Mouse (Mus musculus) neural tube, embryonic 12.5 days (tissue): ENCODE results near the gene Rnase4. TPM values are rescaled to one million over a fixed set of nuclear protein-coding genes. Genes with fewer than 3 reads are reported as not detected.

Source experiments
- ATAC-seq: fragments of 200-750 bp; cut with Nextera tagmentation; 2 replicates; pipeline ENCODE4 v1.8.0; 2017; ENCODE audit warnings: low read depth, mild to moderate bottlenecking, moderate TSS enrichment, moderate library complexity; ENCODE audit not compliant: low FRiP score
- H3K27ac ChIP-seq: fragments of 300-500 bp; sonication (generic); 2 replicates; pipeline ENCODE4 v1.5.1; 2016
- H3K27me3 ChIP-seq: fragments of 300-500 bp; sonication (generic); replicated peaks from 2 replicates; pipeline ENCODE4 v1.6.1; 2016; ENCODE audit warnings: mild to moderate bottlenecking
- H3K36me3 ChIP-seq: fragments of 300-500 bp; sonication (generic); 2 replicates; pipeline ENCODE4 v1.6.1; 2016; ENCODE audit warnings: mild to moderate bottlenecking
- H3K4me1 ChIP-seq: fragments of 300-500 bp; sonication (generic); 2 replicates; pipeline ENCODE4 v1.6.1; 2016
- H3K4me2 ChIP-seq: fragments of 300-500 bp; sonication (generic); replicated peaks from 2 replicates; pipeline ENCODE4 v1.6.1; 2016; ENCODE audit warnings: mild to moderate bottlenecking
- H3K4me3 ChIP-seq: fragments of 300-500 bp; sonication (generic); 2 replicates; pipeline ENCODE4 v1.5.1; 2016
- H3K9ac ChIP-seq: fragments of 300-500 bp; sonication (generic); 2 replicates; pipeline ENCODE4 v1.6.1; 2016; ENCODE audit warnings: mild to moderate bottlenecking
- H3K9me3 ChIP-seq: fragments of 300-500 bp; sonication (generic); 2 replicates; pipeline ENCODE4 v1.6.1; 2016; ENCODE audit warnings: mild to moderate bottlenecking
- WGBS: fragments of 180-500 bp; shearing (Covaris S2); methylation state at CpG from one replicate; pipeline ENCODE4 v1.1.7; 2016; 5-methylcytosine and 5-hydroxymethylcytosine counted together
- polyA plus RNA-seq: library from polyadenylated mRNA; unstranded; fragments of >200 nt; fragmentation: Nextera tagmentation; extraction: Ambion mirVana; gene quantifications from 2 replicates; pipeline ENCODE4 v1.2.1, GENCODE M21; 2016

The Rnase4 gene
- polyA plus RNA-seq, result 11.6 and 14.5 TPM in 2 replicates

DNA sequence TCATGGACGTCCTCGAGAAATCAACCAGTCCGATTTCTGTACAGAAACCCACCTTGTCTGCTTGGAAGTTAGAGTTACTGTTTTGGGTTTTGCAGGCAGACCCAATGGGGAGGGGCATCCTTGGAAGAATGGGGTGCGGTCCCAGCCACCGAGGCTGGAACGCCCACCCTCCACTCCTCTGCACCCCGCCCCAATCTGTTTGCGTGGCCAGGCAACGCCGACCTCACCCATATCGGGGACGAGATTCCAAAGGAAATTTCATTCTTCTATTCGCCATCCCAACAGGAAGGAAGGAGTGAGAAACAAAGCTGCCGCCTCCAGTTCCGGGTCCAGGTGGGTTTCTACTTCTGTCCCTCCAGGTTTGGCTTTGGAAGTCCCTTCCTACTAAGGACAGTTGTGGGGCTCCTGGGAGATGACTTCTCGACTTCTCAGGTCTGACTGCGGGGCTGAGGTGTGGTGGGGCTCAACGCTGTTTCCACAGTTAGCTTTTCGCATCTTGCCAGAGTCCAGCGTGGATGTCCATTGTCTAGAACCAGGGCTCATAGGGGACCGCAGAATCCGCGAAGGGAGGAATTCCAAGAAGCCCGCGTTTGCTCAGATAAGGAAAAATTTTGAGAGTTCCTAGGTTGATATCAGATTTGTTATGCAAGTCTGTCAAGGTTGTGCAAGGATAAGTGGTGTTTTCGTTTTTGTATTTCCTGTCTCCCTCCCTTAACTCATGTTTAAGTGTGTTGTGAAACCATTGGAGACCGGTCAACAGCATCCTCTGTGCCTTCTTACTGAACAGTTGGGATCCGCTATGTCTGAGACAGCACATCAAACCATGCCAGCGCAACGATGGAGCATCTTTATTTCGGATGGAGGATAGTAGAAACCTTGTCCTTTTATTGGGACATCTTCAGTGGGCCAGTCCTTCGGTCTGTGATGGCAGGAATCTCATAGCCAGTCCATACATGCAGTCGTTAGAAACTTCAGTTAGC is at the start of gene Rnase4, which contains the start of gene Ang:
Gene Rnase4, plus strand, starts transcription at position 157 of the 980 bp plus-strand sequence.
Gene Ang, plus strand, starts transcription at position 230 of the 980 bp plus-strand sequence.
- Histone ChIP-seq H3K4me1 (no peaks in the 10 kb centered on the region), H3K27ac (peak within 1 kb of the TSS; percentile 54; the same call in 1 of the 2 replicates), H3K4me3 (peak within 1 kb of the TSS; percentile 60), H3K9ac (peak within 1 kb of the TSS; percentile 62), H3K9me3 (no peaks in the 10 kb centered on the region), H3K4me2 (peak within 1 kb of the TSS; percentile 72), H3K27me3 (no peaks in the 10 kb centered on the region), H3K36me3 (no peaks in the 10 kb centered on the region)
- ATAC-seq, result peak; percentile 15
- 10% methylated on average over 33 of the region's 33 CpGs for WGBS

DNA sequence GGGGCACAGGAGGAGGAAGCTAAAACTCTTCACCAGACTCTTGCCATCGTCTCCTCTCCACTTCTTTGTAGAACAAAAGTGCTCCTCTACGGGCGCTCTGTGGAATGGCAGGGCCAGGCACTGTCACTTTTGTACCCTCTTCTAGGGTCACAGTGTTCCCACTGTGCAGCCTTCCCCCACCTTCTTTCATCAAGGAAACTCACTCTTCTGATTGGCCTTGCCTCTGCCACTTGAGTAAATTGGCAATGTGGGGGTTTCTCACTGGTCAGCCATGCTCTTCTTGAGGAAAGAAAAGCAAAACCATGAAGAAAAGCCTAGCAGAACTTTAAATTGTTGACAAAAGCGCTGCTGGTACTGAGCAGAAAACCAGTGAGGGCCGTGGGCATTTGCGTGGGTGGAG is 49.1 kb upstream of the Rnase4 start, which contains the start of gene Rnase9:
Gene Rnase9, minus strand, starts transcription at position 101 of the 400 bp plus-strand sequence.
- H3K27me3 ChIP-seq, result no peaks in the 10 kb centered on the region
- no peak for ATAC-seq

DNA sequence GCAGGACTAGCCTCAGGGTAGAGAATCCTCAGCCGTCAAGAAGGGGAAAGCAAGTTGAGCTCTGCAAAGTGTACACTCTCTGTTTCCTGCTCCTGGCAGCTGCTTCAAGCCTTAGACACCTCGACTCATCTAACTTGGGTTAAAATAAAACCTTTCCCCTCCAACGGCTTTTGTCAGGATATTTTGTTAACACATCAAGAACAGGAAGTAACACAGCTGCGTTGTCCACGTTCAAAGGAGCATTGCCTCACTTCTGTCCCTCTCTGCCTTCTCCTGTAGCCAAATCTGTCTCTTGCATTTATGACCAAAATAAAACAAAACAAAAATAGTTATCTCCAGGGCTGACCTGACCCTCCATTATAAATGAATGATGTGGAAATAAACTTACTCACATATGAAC is 43.0 kb upstream of the Rnase4 start:
- no peak for ATAC-seq
- no peak overlapping the region for H3K9ac ChIP-seq
- WGBS, result 69% methylated on average over 5 of the region's 5 CpGs

More for the DNA sequence above, 49.1 kb upstream of the Rnase4 start, which contains the start of gene Rnase9:
- H3K9ac ChIP-seq, result no peak within 1 kb of the TSS
- H3K9me3 ChIP-seq, result no peaks in the 10 kb centered on the region
- H3K4me3 ChIP-seq, result no peak within 1 kb of the TSS
- no peak within 1 kb of the TSS for H3K4me2 ChIP-seq
- H3K4me1 ChIP-seq, result no peaks in the 10 kb centered on the region
- WGBS, result 76% methylated on average over 6 of the region's 6 CpGs
- no peaks in the 10 kb centered on the region for H3K36me3 ChIP-seq
- no peak within 1 kb of the TSS for H3K27ac ChIP-seq

DNA sequence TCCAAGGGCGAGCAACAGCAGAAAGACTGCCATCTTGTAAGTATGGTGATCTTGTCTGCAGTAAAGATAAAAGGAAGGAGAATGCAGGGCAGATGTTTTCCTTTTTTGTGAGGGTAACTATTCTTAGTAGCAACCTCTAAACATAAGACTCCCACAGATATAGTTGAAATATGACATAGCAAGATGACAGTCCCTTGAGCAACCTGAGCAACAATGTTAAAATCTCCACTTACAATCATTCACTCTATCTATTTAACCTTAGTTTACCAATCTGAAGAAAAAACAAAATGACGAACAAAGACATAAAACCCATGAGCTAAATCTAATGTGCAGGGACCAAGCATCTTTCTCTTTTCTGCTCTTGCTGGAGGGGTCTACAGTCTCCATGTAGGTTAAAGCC is 40.8 kb upstream of the Rnase4 start, which contains the start of gene Rnase11:
Gene Rnase11, minus strand, starts transcription at position 101 of the 400 bp plus-strand sequence.
- Histone ChIP-seq H3K27ac (no peak within 1 kb of the TSS), H3K27me3 (no peaks in the 10 kb centered on the region), H3K4me2 (no peak within 1 kb of the TSS), H3K9me3 (no peaks in the 10 kb centered on the region), H3K4me3 (no peak within 1 kb of the TSS), H3K36me3 (no peaks in the 10 kb centered on the region), H3K4me1 (no peaks in the 10 kb centered on the region), H3K9ac (no peak within 1 kb of the TSS)
- ATAC-seq, result no peak
- WGBS, result 91% methylated on average over 2 of the region's 2 CpGs

More for the DNA sequence above, 43.0 kb upstream of the Rnase4 start:
- no peaks in the 10 kb centered on the region for H3K36me3 ChIP-seq
- H3K27me3 ChIP-seq, result no peaks in the 10 kb centered on the region
- H3K4me2 ChIP-seq, result no peak overlapping the region
- H3K4me3 ChIP-seq, result no peak overlapping the region
- H3K9me3 ChIP-seq, result no peaks in the 10 kb centered on the region
- no peaks in the 10 kb centered on the region for H3K4me1 ChIP-seq
- H3K27ac ChIP-seq, result no peak overlapping the region

DNA sequence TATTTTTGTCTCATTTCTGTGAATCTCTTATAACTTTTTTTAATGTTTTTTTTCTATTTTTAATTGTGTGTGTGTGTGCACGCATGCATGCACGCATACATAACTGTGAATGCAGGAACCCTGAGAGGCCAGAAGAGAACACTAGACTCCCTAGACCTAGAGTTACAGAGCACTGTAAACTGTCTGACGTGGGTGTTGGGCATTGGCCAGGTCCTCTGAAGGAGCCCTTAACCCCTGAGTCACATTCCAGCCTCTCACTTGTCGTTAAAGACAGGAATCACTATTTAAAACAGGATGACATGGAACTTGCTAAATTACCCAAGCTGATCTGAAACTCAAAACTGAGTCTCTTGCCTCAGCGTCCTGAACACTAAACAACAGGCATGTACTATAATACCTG is 38.9 kb upstream of the Rnase4 start:
- Histone ChIP-seq H3K27ac (no peak overlapping the region), H3K36me3 (no peaks in the 10 kb centered on the region), H3K4me3 (no peak overlapping the region), H3K27me3 (no peaks in the 10 kb centered on the region), H3K4me1 (no peaks in the 10 kb centered on the region), H3K9me3 (no peaks in the 10 kb centered on the region), H3K4me2 (no peak overlapping the region), H3K9ac (no peak overlapping the region)
- no peak for ATAC-seq
- WGBS, result 68% methylated on average over 5 of the region's 5 CpGs

DNA sequence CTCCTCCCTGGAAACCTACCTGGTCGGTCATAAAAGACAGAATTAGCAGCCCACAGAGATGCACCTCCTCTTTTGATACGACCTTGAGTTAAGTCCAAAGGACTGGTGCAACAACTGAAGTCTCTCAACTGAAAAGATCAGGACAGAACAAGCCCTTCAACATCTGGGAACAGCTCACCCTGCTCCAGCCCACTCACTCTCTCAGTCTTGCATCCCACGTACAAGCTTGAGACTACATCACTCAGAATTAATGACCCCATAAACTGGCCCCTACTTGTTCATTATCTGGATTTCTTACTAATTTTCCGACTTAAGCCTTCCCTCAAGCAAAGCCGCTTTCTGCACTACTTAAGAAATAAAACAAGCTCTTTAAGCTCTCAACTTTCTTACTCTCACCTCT is 37.7 kb upstream of the Rnase4 start:
- no peaks in the 10 kb centered on the region for H3K36me3 ChIP-seq
- H3K4me3 ChIP-seq, result no peak overlapping the region
- no peak overlapping the region for H3K9ac ChIP-seq
- no peaks in the 10 kb centered on the region for H3K9me3 ChIP-seq
- H3K4me2 ChIP-seq, result no peak overlapping the region
- no peak for ATAC-seq
- no peaks in the 10 kb centered on the region for H3K27me3 ChIP-seq
- no peaks in the 10 kb centered on the region for H3K4me1 ChIP-seq
- no peak overlapping the region for H3K27ac ChIP-seq
- WGBS, result 60% methylated on average over 5 of the region's 5 CpGs

DNA sequence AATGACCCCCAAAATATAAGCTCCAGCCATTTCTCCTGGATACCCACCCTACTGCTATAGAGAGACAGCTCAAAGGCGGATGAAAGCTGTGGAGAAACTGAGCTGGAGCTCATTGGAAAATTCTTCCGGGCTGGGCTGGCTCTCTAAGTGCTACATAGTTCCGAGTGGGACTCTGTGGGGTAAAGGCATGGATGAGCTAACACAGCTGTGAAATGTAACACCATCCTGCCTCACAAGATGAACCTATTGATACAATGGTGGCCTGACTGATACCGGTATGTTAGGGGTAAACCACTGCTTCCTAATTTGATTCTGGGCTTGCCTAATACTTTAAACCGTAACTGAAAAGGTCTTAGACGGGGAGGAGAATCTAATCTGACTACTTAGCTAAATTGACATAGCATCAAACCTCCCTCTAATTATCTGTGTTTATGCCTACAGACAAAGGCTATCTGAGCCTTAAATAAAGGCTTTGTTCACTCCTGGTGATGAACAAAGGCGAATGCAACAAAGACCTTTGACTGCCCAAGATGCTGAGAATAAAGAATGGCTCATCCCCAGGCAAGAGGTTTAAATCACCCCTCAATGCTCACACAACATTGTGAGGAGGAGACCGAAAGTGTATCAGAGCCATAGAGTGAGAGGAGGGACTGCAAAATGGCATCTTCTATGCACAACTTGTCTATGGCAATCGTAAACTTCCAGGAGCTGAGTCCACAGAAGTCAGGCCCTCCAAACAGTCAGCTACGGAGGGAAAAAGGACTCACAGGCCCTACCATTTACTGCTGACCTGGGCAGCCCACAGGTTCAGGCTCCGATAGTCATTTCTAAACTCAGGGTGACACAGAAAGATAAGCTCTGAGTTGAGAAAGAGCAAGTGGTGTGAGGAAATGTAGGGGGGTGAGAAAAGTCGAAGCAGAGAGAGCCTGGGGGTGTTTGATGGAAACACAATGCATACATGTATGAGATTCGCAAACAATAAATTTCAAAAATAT is 36.3 kb upstream of the Rnase4 start:
- H3K4me1 ChIP-seq, result no peaks in the 10 kb centered on the region
- H3K4me2 ChIP-seq, result 0 out of 2 replicates have a peak overlapping the region, but pooled peaks have one; percentile 7
- H3K9me3 ChIP-seq, result no peaks in the 10 kb centered on the region
- no peak overlapping the region for H3K4me3 ChIP-seq
- no peak overlapping the region for H3K27ac ChIP-seq
- WGBS, result 27% methylated on average over 13 of the region's 13 CpGs
- 0 out of 2 replicates have a peak, but pooled peaks have one; percentile 43 for ATAC-seq
- H3K36me3 ChIP-seq, result no peaks in the 10 kb centered on the region
- no peaks in the 10 kb centered on the region for H3K27me3 ChIP-seq
- H3K9ac ChIP-seq, result no peak overlapping the region

DNA sequence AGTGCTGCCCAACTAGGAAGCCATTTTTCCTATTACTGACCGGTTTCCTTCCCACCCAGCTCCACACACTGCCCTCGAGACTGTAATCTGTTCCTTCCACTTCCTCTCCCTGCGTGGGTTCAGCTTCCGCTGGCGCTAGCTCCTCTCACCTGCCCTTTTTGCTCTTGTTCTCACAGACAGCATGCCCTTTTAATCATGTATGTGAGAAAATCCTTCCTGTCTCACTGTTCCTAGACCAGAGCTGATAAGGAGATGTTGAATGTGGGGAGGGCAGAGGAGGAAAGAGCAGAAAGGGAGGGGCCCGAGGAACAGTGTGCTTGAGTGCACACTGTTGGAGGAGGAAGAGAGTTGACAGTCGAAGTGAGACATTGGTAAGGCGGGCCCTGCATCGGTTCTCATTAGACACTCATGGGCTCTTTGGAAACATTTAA is 33.5 kb upstream of the Rnase4 start, which contains the start of gene Rnase12:
Gene Rnase12, minus strand, starts transcription at position 261 of the 431 bp plus-strand sequence.
- Histone ChIP-seq H3K4me1 (no peaks in the 10 kb centered on the region), H3K27me3 (no peaks in the 10 kb centered on the region), H3K9me3 (no peaks in the 10 kb centered on the region), H3K27ac (no peak within 1 kb of the TSS), H3K4me2 (no peak within 1 kb of the TSS), H3K36me3 (no peaks in the 10 kb centered on the region), H3K9ac (no peak within 1 kb of the TSS), H3K4me3 (no peak within 1 kb of the TSS)
- WGBS, result 77% methylated on average over 9 of the region's 9 CpGs
- no peak for ATAC-seq

DNA sequence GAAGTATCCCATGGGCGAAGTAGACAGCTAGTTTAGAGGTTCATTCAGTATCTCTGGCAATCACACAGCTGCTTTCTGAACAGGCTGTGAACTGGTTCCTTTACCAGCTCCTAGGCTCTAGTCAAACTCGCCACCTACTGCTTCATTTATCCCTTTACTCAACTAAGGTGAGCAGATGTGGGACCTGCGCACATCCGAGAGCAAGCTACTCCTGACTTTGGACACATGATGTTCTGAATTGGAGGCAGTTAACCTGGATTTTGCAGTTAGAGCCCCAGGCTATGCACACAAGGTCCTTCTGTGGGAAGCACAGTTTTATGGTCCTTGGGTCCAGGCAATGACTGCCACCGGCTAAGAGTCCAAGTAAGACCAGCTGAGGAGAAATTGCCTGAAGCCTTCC is 30.1 kb upstream of the Rnase4 start:
- WGBS, result 86% methylated on average over 5 of the region's 5 CpGs
- H3K27me3 ChIP-seq, result no peaks in the 10 kb centered on the region
- no peak for ATAC-seq

DNA sequence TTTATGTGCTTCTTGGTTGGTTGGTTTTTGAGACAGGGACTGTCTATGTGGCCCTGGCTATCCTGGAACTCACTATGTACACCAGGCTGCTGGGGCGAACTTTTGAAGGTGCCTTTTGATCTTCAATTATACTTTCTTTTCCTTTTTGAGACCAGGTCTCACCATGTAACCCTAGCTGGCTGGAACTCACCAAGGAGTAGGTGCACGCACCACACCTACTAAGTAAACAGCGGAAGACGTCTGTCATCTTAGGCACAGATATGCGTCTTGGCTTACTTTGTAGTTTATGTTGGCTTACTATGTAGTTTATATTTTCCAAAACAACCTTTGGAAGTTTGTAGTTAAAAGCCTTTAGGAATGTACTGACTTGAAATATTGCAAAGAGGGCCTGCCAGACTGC is 21.9 kb upstream of the Rnase4 start:
- Histone ChIP-seq H3K36me3 (no peaks in the 10 kb centered on the region), H3K4me3 (no peak overlapping the region), H3K4me2 (no peak overlapping the region), H3K9ac (no peak overlapping the region), H3K4me1 (peaks cover 7% of the 10 kb centered on the region; the same call in 1 of the 2 replicates), H3K9me3 (no peaks in the 10 kb centered on the region), H3K27me3 (no peaks in the 10 kb centered on the region), H3K27ac (no peak overlapping the region)
- ATAC-seq, result no peak
- WGBS, result 94% methylated on average over 5 of the region's 5 CpGs

More for the DNA sequence above, 30.1 kb upstream of the Rnase4 start:
- Histone ChIP-seq H3K9ac (no peak overlapping the region), H3K9me3 (no peaks in the 10 kb centered on the region), H3K27ac (no peak overlapping the region), H3K4me3 (no peak overlapping the region), H3K4me1 (no peaks in the 10 kb centered on the region), H3K4me2 (no peak overlapping the region), H3K36me3 (no peaks in the 10 kb centered on the region)

DNA sequence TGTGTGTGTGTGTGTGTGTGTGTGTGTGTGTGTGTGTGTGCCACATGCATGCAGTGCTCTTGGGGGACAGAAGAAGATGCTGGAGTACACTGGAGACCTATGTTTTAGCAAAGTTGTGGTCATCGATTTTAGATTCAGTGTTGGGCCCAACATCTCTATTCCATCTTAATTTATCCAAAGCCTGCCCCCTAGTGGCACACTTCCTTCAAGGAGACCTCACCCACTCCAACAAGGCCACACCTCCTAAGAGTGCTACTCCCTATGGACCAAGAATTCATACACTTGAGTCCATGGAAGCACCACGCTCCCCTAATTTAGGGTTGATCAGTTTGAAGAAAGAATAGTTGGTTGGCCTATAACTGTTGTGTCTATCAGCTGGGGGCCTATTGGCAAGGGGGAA is 21.3 kb upstream of the Rnase4 start:
- H3K9me3 ChIP-seq, result no peaks in the 10 kb centered on the region
- WGBS, result 85% methylated on average over 2 of the region's 2 CpGs
- no peaks in the 10 kb centered on the region for H3K36me3 ChIP-seq

More for the DNA sequence above, 21.3 kb upstream of the Rnase4 start:
- Histone ChIP-seq H3K27me3 (no peaks in the 10 kb centered on the region), H3K4me1 (peaks cover 7% of the 10 kb centered on the region; the same call in 1 of the 2 replicates), H3K9ac (no peak overlapping the region), H3K4me3 (no peak overlapping the region), H3K27ac (no peak overlapping the region), H3K4me2 (no peak overlapping the region)
- no peak for ATAC-seq
